Mouse (Mus musculus) E14TG2a.4 (cell line): Measurements from ENCODE around the gene Immp2l.

ENCODE experiments used
- H3K27me3 ChIP-seq: 2 replicates; pipeline ENCODE4 v1.6.1; 2014; ENCODE audit warnings: low read length, control low read depth; ENCODE audit not compliant: insufficient read depth
- H3K36me3 ChIP-seq: 2 replicates; pipeline ENCODE4 v1.6.1; 2014; ENCODE audit warnings: low read length, control low read depth; ENCODE audit not compliant: insufficient read depth
- H3K4me1 ChIP-seq: replicated peaks from 2 replicates; pipeline ENCODE4 v1.6.1; 2014; ENCODE audit warnings: low read depth, low read length, control low read depth
- H3K4me3 ChIP-seq: replicated peaks from 2 replicates; pipeline ENCODE4 v1.5.1; 2014; ENCODE audit warnings: mild to moderate bottlenecking, low read length
- H3K9me3 ChIP-seq: 2 replicates; pipeline ENCODE4 v1.6.1; 2014; ENCODE audit warnings: low read length, control low read depth
- CTCF ChIP-seq: conservative IDR thresholded peaks from 2 replicates; pipeline ENCODE4 v1.5.1; 2014; ENCODE audit warnings: low read length
- NANOG ChIP-seq: IDR thresholded peaks from 2 replicates; pipeline ENCODE4 v1.6.1; 2014; ENCODE audit warnings: borderline replicate concordance, low read length, mixed read lengths
- POU5F1 ChIP-seq: IDR thresholded peaks from 2 replicates; pipeline ENCODE4 v1.6.1; 2014; ENCODE audit warnings: low read length, borderline replicate concordance

Immp2l gene

GRCm38 (mm10) chr12:41237880-41238279 is 214.0 kb downstream of the Immp2l start:
- H3K27me3 ChIP-seq, result no peaks in the 10 kb centered on the region
- H3K4me3 ChIP-seq, result no peak overlapping the region
- H3K9me3 ChIP-seq, result no peaks in the 10 kb centered on the region
- no peak for TF ChIP-seq NANOG
- TF ChIP-seq POU5F1, result no peak
- TF ChIP-seq CTCF, result no peak
- no peaks in the 10 kb centered on the region for H3K4me1 ChIP-seq
- H3K36me3 ChIP-seq, result no peaks in the 10 kb centered on the region

- H3K4me1 ChIP-seq, result no peaks in the 10 kb centered on the region
- H3K27me3 ChIP-seq, result no peaks in the 10 kb centered on the region
- no peaks in the 10 kb centered on the region for H3K9me3 ChIP-seq
- TF ChIP-seq POU5F1, result no peak
- no peak for TF ChIP-seq NANOG
- no peak for TF ChIP-seq CTCF
- H3K4me3 ChIP-seq, result no peak overlapping the region
- no peaks in the 10 kb centered on the region for H3K36me3 ChIP-seq
Observed at GRCm38 (mm10) chr12:41241221-41241620, 217.3 kb downstream of the Immp2l start.

- Histone ChIP-seq H3K36me3 (no peaks in the 10 kb centered on the region), H3K4me1 (no peaks in the 10 kb centered on the region), H3K27me3 (no peaks in the 10 kb centered on the region), H3K9me3 (no peaks in the 10 kb centered on the region), H3K4me3 (no peak overlapping the region)
- no peak for TF ChIP-seq CTCF
- TF ChIP-seq NANOG, result no peak
- TF ChIP-seq POU5F1, result no peak
Observed at GRCm38 (mm10) chr12:41248254-41248653, 224.4 kb downstream of the Immp2l start.

GRCm38 (mm10) chr12:41250123-41250522 is 226.2 kb downstream of the Immp2l start:
- no peaks in the 10 kb centered on the region for H3K36me3 ChIP-seq
- H3K9me3 ChIP-seq, result no peaks in the 10 kb centered on the region
- TF ChIP-seq NANOG (no peak), POU5F1 (no peak), CTCF (no peak)
- H3K4me3 ChIP-seq, result no peak overlapping the region
- no peaks in the 10 kb centered on the region for H3K27me3 ChIP-seq
- H3K4me1 ChIP-seq, result no peaks in the 10 kb centered on the region

- H3K9me3 ChIP-seq, result no peaks in the 10 kb centered on the region
- H3K36me3 ChIP-seq, result no peaks in the 10 kb centered on the region
- peaks cover 10% of the 10 kb centered on the region for H3K4me1 ChIP-seq
- TF ChIP-seq CTCF (no peak), NANOG (no peak), POU5F1 (no peak)
- no peaks in the 10 kb centered on the region for H3K27me3 ChIP-seq
- no peak overlapping the region for H3K4me3 ChIP-seq
Observed at GRCm38 (mm10) chr12:41257905-41258304, 234.0 kb downstream of the Immp2l start.

GRCm38 (mm10) chr12:41259608-41260007 is 235.7 kb downstream of the Immp2l start:
- Histone ChIP-seq H3K27me3 (no peaks in the 10 kb centered on the region), H3K4me1 (peaks cover 10% of the 10 kb centered on the region), H3K36me3 (no peaks in the 10 kb centered on the region), H3K4me3 (no peak overlapping the region), H3K9me3 (0 out of 2 replicates have a peak, but pooled peaks cover under 1% of the 10 kb centered on the region)
- TF ChIP-seq NANOG, result 0 out of 2 replicates have a peak, but pooled peaks have one; percentile 20
- TF ChIP-seq POU5F1, result no peak

GRCm38 (mm10) chr12:41274136-41274535 is 250.2 kb downstream of the Immp2l start:
- Histone ChIP-seq H3K4me1 (no peaks in the 10 kb centered on the region), H3K4me3 (no peak overlapping the region)
- no peak for TF ChIP-seq CTCF
- no peak for TF ChIP-seq NANOG
- TF ChIP-seq POU5F1, result no peak

GRCm38 (mm10) chr12:41275361-41275760 is 251.5 kb downstream of the Immp2l start:
- Histone ChIP-seq H3K4me3 (no peak overlapping the region), H3K27me3 (no peaks in the 10 kb centered on the region), H3K9me3 (peaks cover 30% of the 10 kb centered on the region), H3K36me3 (no peaks in the 10 kb centered on the region), H3K4me1 (no peaks in the 10 kb centered on the region)
- TF ChIP-seq POU5F1 (no peak), CTCF (no peak), NANOG (no peak)

More at GRCm38 (mm10) chr12:41274136-41274535, 250.2 kb downstream of the Immp2l start:
- Histone ChIP-seq H3K9me3 (peaks cover 30% of the 10 kb centered on the region), H3K27me3 (no peaks in the 10 kb centered on the region), H3K36me3 (no peaks in the 10 kb centered on the region)

GRCm38 (mm10) chr12:41277896-41278295 is 254.0 kb downstream of the Immp2l start:
- H3K4me3 ChIP-seq, result no peak overlapping the region
- no peaks in the 10 kb centered on the region for H3K36me3 ChIP-seq
- no peaks in the 10 kb centered on the region for H3K4me1 ChIP-seq
- peaks cover 17% of the 10 kb centered on the region for H3K9me3 ChIP-seq
- no peaks in the 10 kb centered on the region for H3K27me3 ChIP-seq
- TF ChIP-seq NANOG (no peak), CTCF (no peak), POU5F1 (no peak)
